Mouse (Mus musculus) stomach, postnatal 0 days (tissue): ENCODE results near the gene Alx3.

ENCODE experiments used
- CTCF ChIP-seq: IDR thresholded peaks from 2 replicates; pipeline ENCODE4 v1.5.1; 2016; ENCODE audit warnings: antibody characterized with exemption, low read depth, mild to moderate bottlenecking, moderate library complexity
- EP300 ChIP-seq: optimal IDR thresholded peaks from 2 replicates; pipeline ENCODE3; 2016; ENCODE audit warnings: antibody characterized with exemption

DNA sequence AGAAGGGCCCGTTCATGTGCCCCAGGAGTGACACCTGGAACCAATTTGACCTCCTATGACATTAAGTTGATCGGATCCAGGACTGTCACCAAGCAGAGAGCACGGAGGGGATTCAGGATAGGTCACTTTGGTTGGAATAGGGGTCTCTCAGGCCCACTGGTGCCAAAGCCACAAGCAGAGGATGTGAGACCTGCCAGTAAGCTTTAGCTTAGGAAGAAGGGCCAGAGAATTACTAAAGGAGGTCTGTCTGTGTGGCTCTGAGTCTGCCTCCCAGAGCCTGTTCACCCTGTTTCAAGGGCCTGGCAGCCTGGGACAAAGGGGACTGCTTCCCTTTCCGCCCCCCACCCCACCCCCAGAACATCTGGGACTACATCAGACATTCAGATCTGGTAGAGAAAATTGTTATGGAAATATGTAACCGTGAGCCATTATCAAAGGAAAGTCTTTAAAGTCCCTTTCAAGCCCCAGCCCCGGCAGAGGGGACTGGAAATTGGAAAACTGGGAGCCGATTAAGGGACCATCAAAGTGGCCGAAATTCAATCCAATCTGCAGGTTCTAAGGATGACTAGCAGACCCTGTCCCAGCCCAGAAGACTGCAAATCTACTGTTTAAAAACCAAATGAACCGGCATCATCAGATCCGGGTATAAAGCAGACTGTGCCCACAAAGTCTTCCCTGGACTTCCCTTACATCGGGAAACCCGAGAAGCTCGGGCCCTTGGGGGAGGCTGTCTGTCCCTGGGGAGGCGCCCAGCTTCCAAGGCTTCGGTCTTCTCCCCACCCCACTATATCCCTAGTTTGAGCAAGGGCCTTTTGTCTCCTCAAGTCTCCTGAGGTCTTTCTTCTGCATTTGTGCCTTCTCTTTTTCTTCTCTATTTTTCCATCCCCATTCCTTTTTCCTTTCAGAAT lies 13.5 kb upstream of the Alx3 start:
- TF ChIP-seq CTCF (no peak), EP300 (no peak)
